Mouse (Mus musculus) monocyte, adult 5-6 weeks (primary cell): ENCODE results near the gene Ccdc32. TPM values are rescaled to one million over a fixed set of nuclear protein-coding genes. Genes with fewer than 3 reads are reported as not detected.

Source experiments
- ATAC-seq: fragments of 153-309, 156-312 bp; replicated peaks from 2 replicates; pipeline ENCODE4 v1.8.0; 2017; ENCODE audit warnings: mild to moderate bottlenecking; ENCODE audit not compliant: low TSS enrichment, insufficient number of reproducible peaks, severe bottlenecking, poor library complexity, low FRiP score
- total RNA-seq: library from RNA; stranded (forward); fragments of 200-1000, 200-491, 200-594 nt; gene quantifications from 3 replicates; pipeline ENCODE4 v1.2.3, GENCODE M21; 2017

Gene Ccdc32
- total RNA-seq, 1 experiment from 2014 or later = 11.1 TPM

DNA sequence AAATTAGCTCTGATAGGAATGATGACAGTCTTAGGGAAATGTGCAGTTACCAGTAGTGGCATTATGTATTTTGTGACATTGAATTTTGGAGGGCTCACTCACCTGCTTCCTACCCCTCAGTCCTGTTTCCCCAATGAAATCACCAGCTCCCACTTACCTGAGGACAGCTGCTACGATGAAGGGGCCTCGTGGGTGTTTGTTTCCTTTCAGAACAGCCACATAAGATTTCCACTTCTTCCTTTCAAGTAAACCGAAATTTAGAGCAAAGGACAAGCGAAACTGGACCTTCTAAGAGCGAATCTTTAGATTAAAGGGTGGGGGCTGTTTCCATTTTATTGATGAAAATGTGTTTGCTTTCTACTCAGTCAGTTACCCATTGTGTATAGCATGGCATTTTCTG is 57.1 kb downstream of the Ccdc32 start:
- no peak for ATAC-seq

DNA sequence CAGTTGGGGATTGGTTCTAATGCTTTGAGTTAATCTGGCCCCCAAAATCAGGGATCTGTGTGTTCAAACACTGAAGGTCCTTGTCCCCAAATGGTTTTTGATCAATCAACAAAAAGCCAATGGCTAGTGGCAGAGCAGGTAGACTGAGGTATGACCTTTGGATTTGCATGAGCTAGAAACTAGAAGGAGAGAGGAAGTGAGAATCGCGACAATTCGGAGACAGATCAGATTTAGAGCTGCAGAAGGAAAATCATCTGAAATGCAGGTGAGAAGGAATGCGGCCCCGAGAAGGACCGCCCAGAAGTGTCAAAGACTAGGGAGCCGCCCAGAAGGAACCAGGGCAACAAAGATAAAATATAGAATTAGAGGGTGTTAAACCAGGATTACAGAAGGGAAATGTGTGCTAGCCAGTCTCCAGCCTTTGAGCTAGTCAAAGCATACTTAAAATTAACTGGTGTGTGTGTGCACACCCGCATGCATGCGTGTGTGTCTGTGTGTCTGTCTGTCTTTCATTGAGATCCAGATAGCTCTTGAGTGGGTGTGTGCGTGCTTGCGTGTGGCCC is 59.5 kb downstream of the Ccdc32 start:
- no peak for ATAC-seq

Other genes starting within 250 kb of the Ccdc32 start
- gene Disp2, start 249.7 kb downstream of the Ccdc32 start, total RNA-seq = not detected in 3 replicates
- 6.5 to 23.1 TPM (median 15.4 TPM) in 3 replicates for gene Knstrn, start 215.4 kb downstream of the Ccdc32 start, total RNA-seq
- 9.5 to 16.2 TPM (median 13.5 TPM) in 3 replicates for gene Ivd, start 167.4 kb downstream of the Ccdc32 start, total RNA-seq
- gene Bahd1, start 129.0 kb downstream of the Ccdc32 start, total RNA-seq = 5.6 to 11.9 TPM (median 9.6 TPM) in 3 replicates
- 2.7 to 4.7 TPM in 2 of 3 replicates, not detected in the other for gene Chst14, start 102.9 kb downstream of the Ccdc32 start, total RNA-seq
- gene Rpusd2, start 5.4 kb upstream of the Ccdc32 start, total RNA-seq = 3.7 to 5.5 TPM (median 4.3 TPM) in 3 replicates
- gene Knl1, start 17.7 kb upstream of the Ccdc32 start, total RNA-seq = 2.5 to 4.6 TPM (median 2.6 TPM) in 3 replicates
- 0.53 to 2.4 TPM (median 2.3 TPM) in 3 replicates for gene Rad51, start 83.4 kb upstream of the Ccdc32 start, total RNA-seq
- 22.5 to 29.1 TPM (median 25.2 TPM) in 3 replicates for gene Rmdn3, start 127.6 kb upstream of the Ccdc32 start, total RNA-seq
- 3.9 TPM in 1 of 3 replicates, not detected in the others for gene Gchfr, start 138.4 kb upstream of the Ccdc32 start, total RNA-seq
- 0.43 to 0.97 TPM in 2 of 3 replicates, not detected in the other for gene Gm14137, start 145.1 kb upstream of the Ccdc32 start, total RNA-seq
- 8.2 to 38.8 TPM (median 16.5 TPM) in 3 replicates for gene Zfyve19, start 179.2 kb upstream of the Ccdc32 start, total RNA-seq
- 35.4 to 53.6 TPM (median 46.3 TPM) in 3 replicates for gene Dnajc17, start 179.4 kb upstream of the Ccdc32 start, total RNA-seq
- gene Ppp1r14d, start 200.5 kb upstream of the Ccdc32 start, total RNA-seq = not detected in 3 replicates
- gene Spint1, start 208.0 kb upstream of the Ccdc32 start, total RNA-seq = 1.5 TPM in 1 of 3 replicates, not detected in the others
- gene Rhov, start 241.9 kb upstream of the Ccdc32 start, total RNA-seq = 0.48 TPM in 1 of 3 replicates, not detected in the others